24 mouse cellular contexts compared by ENCODE assay signal in genomic region chr3:122763240-122763761, GRCm38 (mm10). TPM values are rescaled to one million over a fixed set of nuclear protein-coding genes. Genes with fewer than 3 reads are reported as not detected.
DNase-seq lines count a peak whose midpoint lies in the region; ATAC-seq and TF ChIP-seq lines count a peak whose summit lies in the region.
"Had no signal": no experiment of that assay in that cellular context is flagged by ENCODE, and none has a peak within 500 bp of the region (broad histone marks: within the 10 kb centered on the region; RNA-seq: fewer than 3 reads in every experiment).

No protein-coding gene starts in this region.

- H3K27me3 ChIP-seq in heart, embryonic 10.5 days (ENCODE audit: insufficient read depth, poor library complexity, severe bottlenecking): no peaks in the 10 kb centered on the region
- no peaks in the 10 kb centered on the region for H3K27me3 ChIP-seq in heart, embryonic 11.5 days (ENCODE audit: control insufficient read depth, insufficient read depth, low read length)
- H3K27me3 ChIP-seq in embryonic facial prominence, embryonic 10.5 days (replicated peaks; ENCODE audit: low read depth, poor library complexity, severe bottlenecking): no peaks in the 10 kb centered on the region
- H3K27me3 ChIP-seq in myocyte (ENCODE audit: control insufficient read depth, insufficient read depth, insufficient read length): no peaks in the 10 kb centered on the region
- H3K27me3 ChIP-seq: embryonic facial prominence, embryonic 15.5 days; hindbrain, embryonic 12.5 days; kidney, embryonic 15.5 days; limb, embryonic 12.5 days; liver, embryonic 13.5 days; midbrain, embryonic 12.5 days; neural tube, embryonic 13.5 days had no signal

- DNase-seq in heart, embryonic 10.5 days (ENCODE audit: low spot score): no peak
- DNase-seq in 416B (ENCODE audit: low read depth): peak; percentile 61
- DNase-seq in embryonic facial prominence, embryonic 10.5 days (ENCODE audit: low spot score): no peak
- DNase-seq in cerebellum, postnatal 10 days: no peak
- DNase-seq: cerebellum, adult 9-10 months; gastrocnemius, postnatal 25 days; heart, postnatal 14 days; kidney, postnatal 4 days; liver, embryonic 13.5 days; lung, embryonic 14.5 days; lung, postnatal 4 days; right cerebral cortex, adult 18-20 months; thymus, adult 2 months had no signal

- H3ac ChIP-seq in myocyte (ENCODE audit: control insufficient read depth, insufficient read length): no peak overlapping the region

- no peak overlapping the region for H3K4me2 ChIP-seq in heart, embryonic 11.5 days
- H3K4me2 ChIP-seq in myocyte (ENCODE audit: low read depth): peak overlapping the region; percentile 93
- H3K4me2 ChIP-seq: embryonic facial prominence, embryonic 15.5 days; hindbrain, embryonic 12.5 days; kidney, embryonic 15.5 days; limb, embryonic 12.5 days; liver, embryonic 13.5 days; lung, embryonic 14.5 days; midbrain, embryonic 12.5 days; neural tube, embryonic 13.5 days had no signal

- H3K36me3 ChIP-seq in heart, embryonic 10.5 days: peaks cover 6% of the 10 kb centered on the region; the same call in 1 of the 2 replicates
- H3K36me3 ChIP-seq in heart, embryonic 11.5 days (ENCODE audit: control insufficient read depth, insufficient read depth, low read length): no peaks in the 10 kb centered on the region
- peaks cover 12% of the 10 kb centered on the region for H3K36me3 ChIP-seq in embryonic facial prominence, embryonic 10.5 days (replicated peaks)
- H3K36me3 ChIP-seq in myocyte (ENCODE audit: control insufficient read depth, insufficient read depth): no peaks in the 10 kb centered on the region
- H3K36me3 ChIP-seq: embryonic facial prominence, embryonic 15.5 days; G1E; hindbrain, embryonic 12.5 days; kidney, embryonic 15.5 days; liver, embryonic 13.5 days; midbrain, embryonic 12.5 days had no signal

- no peaks in the 10 kb centered on the region for H3K79me2 ChIP-seq in myocyte (ENCODE audit: control insufficient read depth, insufficient read depth)

- no peak for ATAC-seq in heart, embryonic 11.5 days (replicated peaks; ENCODE audit: insufficient number of reproducible peaks, low FRiP score, low TSS enrichment)
- no peak for ATAC-seq in megakaryocyte, adult 5-6 weeks (ENCODE audit: poor library complexity, severe bottlenecking)
- ATAC-seq: activated CD4-positive, CD25-positive, alpha-beta regulatory T cell, adult 4 months had no signal

- peaks cover 13% of the 10 kb centered on the region for H3K4me1 ChIP-seq in heart, embryonic 10.5 days
- H3K4me1 ChIP-seq in heart, embryonic 11.5 days (ENCODE audit: control insufficient read depth, insufficient read depth, low read length): no peaks in the 10 kb centered on the region
- peaks cover 10% of the 10 kb centered on the region for H3K4me1 ChIP-seq in embryonic facial prominence, embryonic 10.5 days
- H3K4me1 ChIP-seq: embryonic facial prominence, embryonic 15.5 days; hindbrain, embryonic 12.5 days; kidney, embryonic 15.5 days; limb, embryonic 12.5 days; liver, embryonic 13.5 days had no signal

- H3K9ac ChIP-seq in heart, embryonic 11.5 days (ENCODE audit: low read depth, low read length): no peak overlapping the region
- H3K9ac ChIP-seq: embryonic facial prominence, embryonic 15.5 days; hindbrain, embryonic 12.5 days; kidney, embryonic 15.5 days; limb, embryonic 12.5 days; liver, embryonic 13.5 days; lung, embryonic 14.5 days; midbrain, embryonic 12.5 days; neural tube, embryonic 13.5 days had no signal

- 0 out of 2 replicates have a peak overlapping the region, but pooled peaks have one; percentile 32 for H3K27ac ChIP-seq in heart, embryonic 10.5 days
- H3K27ac ChIP-seq in heart, embryonic 11.5 days (ENCODE audit: low read depth, low read length): no peak overlapping the region
- H3K27ac ChIP-seq in embryonic facial prominence, embryonic 10.5 days (replicated peaks): peak overlapping the region; percentile 51
- H3K27ac ChIP-seq: embryonic facial prominence, embryonic 15.5 days; hindbrain, embryonic 12.5 days; kidney, embryonic 15.5 days; limb, embryonic 12.5 days; liver, embryonic 13.5 days; midbrain, embryonic 12.5 days; neural tube, embryonic 13.5 days had no signal

- TF ChIP-seq POLR2A in myocyte (IDR thresholded peaks at IDR 0.05; ENCODE audit: insufficient read length, low read depth): peak; percentile 73

- H3K4me3 ChIP-seq in heart, embryonic 10.5 days: no peak overlapping the region
- no peak overlapping the region for H3K4me3 ChIP-seq in heart, embryonic 11.5 days (ENCODE audit: low read depth, low read length)
- no peak overlapping the region for H3K4me3 ChIP-seq in embryonic facial prominence, embryonic 10.5 days
- H3K4me3 ChIP-seq in myocyte: peak overlapping the region; percentile 22
- H3K4me3 ChIP-seq: embryonic facial prominence, embryonic 15.5 days; hindbrain, embryonic 12.5 days; kidney, embryonic 15.5 days; limb, embryonic 12.5 days; liver, embryonic 13.5 days; midbrain, embryonic 12.5 days; neural tube, embryonic 13.5 days had no signal

- H3K9me3 ChIP-seq in heart, embryonic 10.5 days: no peaks in the 10 kb centered on the region
- H3K9me3 ChIP-seq in heart, embryonic 11.5 days (replicated peaks; ENCODE audit: control insufficient read depth, low read length): no peaks in the 10 kb centered on the region
- H3K9me3 ChIP-seq in embryonic facial prominence, embryonic 10.5 days: no peaks in the 10 kb centered on the region
- H3K9me3 ChIP-seq: embryonic facial prominence, embryonic 15.5 days; G1E; hindbrain, embryonic 12.5 days; kidney, embryonic 15.5 days; limb, embryonic 12.5 days; liver, embryonic 13.5 days; midbrain, embryonic 12.5 days; neural tube, embryonic 13.5 days had no signal

- WGBS in heart, embryonic 10.5 days: 71% methylated on average over 8 of the region's 8 CpGs
- 74% methylated on average over 8 of the region's 8 CpGs for WGBS in heart, embryonic 11.5 days (ENCODE audit: insufficient replicate concordance)
- WGBS in embryonic facial prominence, embryonic 10.5 days: 87% methylated on average over 8 of the region's 8 CpGs

TF ChIP-seq in myocyte, 11 proteins besides CTCF, POLR2A, EP300 and RAD21:
- peak; percentile 48 to 88 (median 76) for TF ChIP-seq MYOD1 (IDR thresholded peaks at IDR 0.05; ENCODE audit: control insufficient read depth in 1 of 3, insufficient read length in 2 of 3, low read depth in 2 of 3)
- no peak for TF ChIP-seq REST (IDR thresholded peaks at IDR 0.05; ENCODE audit: insufficient read depth, insufficient read length)
- no peak for TF ChIP-seq TCF3 (IDR thresholded peaks at IDR 0.05; ENCODE audit: insufficient read length, low read depth)
- TF ChIP-seq POLR2AphosphoS2 (IDR thresholded peaks at IDR 0.05; ENCODE audit: insufficient read length, low read depth): peak; percentile 62
- TF ChIP-seq TCF12 (IDR thresholded peaks at IDR 0.05; ENCODE audit: insufficient read depth, poor library complexity, severe bottlenecking): peak; percentile 79
- TF ChIP-seq MYOG (IDR thresholded peaks at IDR 0.05; ENCODE audit: control insufficient read depth in 1 of 3, insufficient read depth in 1 of 3, insufficient read length in 2 of 3, low read depth in 2 of 3): peak in 2 of 3 experiments; percentile 85 to 87
- no peak for TF ChIP-seq CEBPB (IDR thresholded peaks at IDR 0.05; ENCODE audit: insufficient read depth, poor library complexity, severe bottlenecking)
- no peak for TF ChIP-seq E2F4 (IDR thresholded peaks at IDR 0.05; ENCODE audit: insufficient read depth)

RNA-seq across cellular contexts. Expression of gene Pde5a, which starts 34.6 kb away (rescaled TPM):
- 1.8 and 3.4 TPM in 2 replicates for polyA plus RNA-seq in heart, embryonic 10.5 days (2016; fragmentation: Nextera tagmentation; extraction: Ambion mirVana)
- 3.1 and 4.5 TPM in 2 replicates for polyA plus RNA-seq in heart, embryonic 11.5 days (2014; fragmentation: Nextera tagmentation; extraction: Ambion mirVana)
- 3.2 and 3.8 TPM in 2 replicates for polyA plus RNA-seq in embryonic facial prominence, embryonic 10.5 days (2016; fragmentation: Nextera tagmentation; extraction: Ambion mirVana)
- polyA plus RNA-seq in myocyte (2012; fragmentation: generic; extraction: Trizol): 4.5 TPM
- 3.4 and 4.7 TPM in 2 replicates for total RNA-seq in megakaryocyte, adult 5-6 weeks (2015)
- total RNA-seq in megakaryocyte, adult 5-6 weeks (2017): 2.8 and 7.8 TPM in 2 replicates
- polyA plus RNA-seq: G1E had no signal
